Mouse (Mus musculus) lung, adult 2 months (tissue): ENCODE data around the gene Capn5.

Source experiments
- CTCF ChIP-seq: fragments of 200-500 bp; IDR thresholded peaks from 2 replicates; pipeline ENCODE4 v1.5.1; 2011; ENCODE audit warnings: mild to moderate bottlenecking, low read length, control low read depth; ENCODE audit not compliant: insufficient read depth
- POLR2A ChIP-seq: fragments of 200-500 bp; IDR thresholded peaks from 2 replicates; pipeline ENCODE4 v1.6.1; 2011; ENCODE audit warnings: low read depth, mild to moderate bottlenecking, control low read depth, low read length, borderline replicate concordance; ENCODE audit errors: extremely low read depth

GRCm38 (mm10) chr7:98185326-98185725, 7.3 kb upstream of the Capn5 start:
- TF ChIP-seq CTCF (no peak), POLR2A (no peak)
